Mouse (Mus musculus): ENCODE results near the gene Gusb. TPM values are rescaled to one million over a fixed set of nuclear protein-coding genes. Genes with fewer than 3 reads are reported as not detected.
A peak's percentile ranks its signal among the peaks of the same experiment; 100 is the strongest.

The Gusb gene
- polyA plus RNA-seq, 1 experiment, result 11.5 TPM

- Histone ChIP-seq H3K27ac (ENCODE audit: insufficient read depth, low read length) (no peak overlapping the region), H3K9me3 (replicated peaks; ENCODE audit: control insufficient read depth, insufficient read depth, low read length, poor library complexity, severe bottlenecking) (no peaks in the 10 kb centered on the region), H3K36me3 (ENCODE audit: control insufficient read depth, insufficient read depth, low read length, poor library complexity, severe bottlenecking) (no peaks in the 10 kb centered on the region), H3K4me3 (ENCODE audit: low read depth, low read length) (no peak overlapping the region), H3K9ac (ENCODE audit: low read depth, poor library complexity, severe bottlenecking) (no peak overlapping the region), H3K27me3 (ENCODE audit: control insufficient read depth, insufficient read depth, low read length, poor library complexity, severe bottlenecking) (no peaks in the 10 kb centered on the region), H3K4me1 (ENCODE audit: control insufficient read depth, insufficient read depth, low read length) (no peaks in the 10 kb centered on the region)
- TF ChIP-seq CTCF (IDR thresholded peaks at IDR 0.05; ENCODE audit: low read depth, low read length), result no peak
Observed at GRCm38 (mm10) chr5:130022366-130022765, 19.5 kb upstream of the Gusb start.

- Histone ChIP-seq H3K9ac (ENCODE audit: low read depth, poor library complexity, severe bottlenecking) (no peak overlapping the region), H3K36me3 (ENCODE audit: control insufficient read depth, insufficient read depth, low read length, poor library complexity, severe bottlenecking) (no peaks in the 10 kb centered on the region), H3K4me1 (ENCODE audit: control insufficient read depth, insufficient read depth, low read length) (no peaks in the 10 kb centered on the region), H3K27ac (ENCODE audit: insufficient read depth, low read length) (no peak overlapping the region), H3K4me3 (ENCODE audit: low read depth, low read length) (no peak overlapping the region), H3K9me3 (replicated peaks; ENCODE audit: control insufficient read depth, insufficient read depth, low read length, poor library complexity, severe bottlenecking) (no peaks in the 10 kb centered on the region), H3K27me3 (ENCODE audit: control insufficient read depth, insufficient read depth, low read length, poor library complexity, severe bottlenecking) (no peaks in the 10 kb centered on the region)
- no peak for TF ChIP-seq POLR2A (IDR thresholded peaks at IDR 0.05; ENCODE audit: insufficient read depth, low read length)
- TF ChIP-seq EP300 (IDR thresholded peaks at IDR 0.05; ENCODE audit: insufficient read depth, low read depth, low read length), result no peak
- TF ChIP-seq CTCF (IDR thresholded peaks at IDR 0.05; ENCODE audit: low read depth, low read length), result no peak
Observed at GRCm38 (mm10) chr5:130021361-130021966, 18.6 kb upstream of the Gusb start.

GRCm38 (mm10) chr5:130019461-130019860 is 16.6 kb upstream of the Gusb start:
- no peaks in the 10 kb centered on the region for H3K4me1 ChIP-seq (ENCODE audit: control insufficient read depth, insufficient read depth, low read length)
- no peak overlapping the region for H3K27ac ChIP-seq (ENCODE audit: insufficient read depth, low read length)
- H3K9ac ChIP-seq (ENCODE audit: low read depth, poor library complexity, severe bottlenecking), result no peak overlapping the region
- H3K9me3 ChIP-seq (replicated peaks; ENCODE audit: control insufficient read depth, insufficient read depth, low read length, poor library complexity, severe bottlenecking), result no peaks in the 10 kb centered on the region
- TF ChIP-seq POLR2A (IDR thresholded peaks at IDR 0.05; ENCODE audit: insufficient read depth, low read length) (no peak), EP300 (IDR thresholded peaks at IDR 0.05; ENCODE audit: insufficient read depth, low read depth, low read length) (no peak), CTCF (IDR thresholded peaks at IDR 0.05; ENCODE audit: low read depth, low read length) (no peak)
- no peak overlapping the region for H3K4me3 ChIP-seq (ENCODE audit: low read depth, low read length)
- H3K27me3 ChIP-seq (ENCODE audit: control insufficient read depth, insufficient read depth, low read length, poor library complexity, severe bottlenecking), result no peaks in the 10 kb centered on the region
- H3K36me3 ChIP-seq (ENCODE audit: control insufficient read depth, insufficient read depth, low read length, poor library complexity, severe bottlenecking), result no peaks in the 10 kb centered on the region

GRCm38 (mm10) chr5:130015104-130015503 is 12.3 kb upstream of the Gusb start:
- Histone ChIP-seq H3K27me3 (ENCODE audit: control insufficient read depth, insufficient read depth, low read length, poor library complexity, severe bottlenecking) (no peaks in the 10 kb centered on the region), H3K27ac (ENCODE audit: insufficient read depth, low read length) (no peak overlapping the region), H3K9me3 (replicated peaks; ENCODE audit: control insufficient read depth, insufficient read depth, low read length, poor library complexity, severe bottlenecking) (peaks cover 6% of the 10 kb centered on the region), H3K4me1 (ENCODE audit: control insufficient read depth, insufficient read depth, low read length) (no peaks in the 10 kb centered on the region), H3K36me3 (ENCODE audit: control insufficient read depth, insufficient read depth, low read length, poor library complexity, severe bottlenecking) (no peaks in the 10 kb centered on the region), H3K4me3 (ENCODE audit: low read depth, low read length) (no peak overlapping the region), H3K9ac (ENCODE audit: low read depth, poor library complexity, severe bottlenecking) (no peak overlapping the region)
- TF ChIP-seq CTCF (IDR thresholded peaks at IDR 0.05; ENCODE audit: low read depth, low read length), result no peak
- no peak for TF ChIP-seq POLR2A (IDR thresholded peaks at IDR 0.05; ENCODE audit: insufficient read depth, low read length)
- TF ChIP-seq EP300 (IDR thresholded peaks at IDR 0.05; ENCODE audit: insufficient read depth, low read depth, low read length), result no peak

GRCm38 (mm10) chr5:130010961-130011360 is 8.1 kb upstream of the Gusb start:
- H3K9ac ChIP-seq (ENCODE audit: low read depth, poor library complexity, severe bottlenecking), result no peak overlapping the region
- H3K27me3 ChIP-seq (ENCODE audit: control insufficient read depth, insufficient read depth, low read length, poor library complexity, severe bottlenecking), result no peaks in the 10 kb centered on the region
- TF ChIP-seq POLR2A (IDR thresholded peaks at IDR 0.05; ENCODE audit: insufficient read depth, low read length) (no peak), CTCF (IDR thresholded peaks at IDR 0.05; ENCODE audit: low read depth, low read length) (peak; percentile 48)
- peaks cover 6% of the 10 kb centered on the region for H3K9me3 ChIP-seq (replicated peaks; ENCODE audit: control insufficient read depth, insufficient read depth, low read length, poor library complexity, severe bottlenecking)
- no peaks in the 10 kb centered on the region for H3K36me3 ChIP-seq (ENCODE audit: control insufficient read depth, insufficient read depth, low read length, poor library complexity, severe bottlenecking)
- H3K27ac ChIP-seq (ENCODE audit: insufficient read depth, low read length), result no peak overlapping the region
- H3K4me3 ChIP-seq (ENCODE audit: low read depth, low read length), result no peak overlapping the region
- no peaks in the 10 kb centered on the region for H3K4me1 ChIP-seq (ENCODE audit: control insufficient read depth, insufficient read depth, low read length)

GRCm38 (mm10) chr5:130009784-130010183 is 6.9 kb upstream of the Gusb start:
- H3K9me3 ChIP-seq (replicated peaks; ENCODE audit: control insufficient read depth, insufficient read depth, low read length, poor library complexity, severe bottlenecking), result peaks cover 6% of the 10 kb centered on the region
- no peak overlapping the region for H3K9ac ChIP-seq (ENCODE audit: low read depth, poor library complexity, severe bottlenecking)
- no peak overlapping the region for H3K27ac ChIP-seq (ENCODE audit: insufficient read depth, low read length)
- TF ChIP-seq POLR2A (IDR thresholded peaks at IDR 0.05; ENCODE audit: insufficient read depth, low read length), result no peak
- TF ChIP-seq CTCF (IDR thresholded peaks at IDR 0.05; ENCODE audit: low read depth, low read length), result no peak
- TF ChIP-seq EP300 (IDR thresholded peaks at IDR 0.05; ENCODE audit: insufficient read depth, low read depth, low read length), result no peak
- no peaks in the 10 kb centered on the region for H3K4me1 ChIP-seq (ENCODE audit: control insufficient read depth, insufficient read depth, low read length)
- H3K27me3 ChIP-seq (ENCODE audit: control insufficient read depth, insufficient read depth, low read length, poor library complexity, severe bottlenecking), result no peaks in the 10 kb centered on the region
- H3K36me3 ChIP-seq (ENCODE audit: control insufficient read depth, insufficient read depth, low read length, poor library complexity, severe bottlenecking), result no peaks in the 10 kb centered on the region
- no peak overlapping the region for H3K4me3 ChIP-seq (ENCODE audit: low read depth, low read length)

Data from ES-Bruce4 (cell line).